Mouse (Mus musculus): ENCODE measurements around the gene Cd99l2.
"Not testable (repeated sequence)": the region's sequence is repeated elsewhere in the genome, so short reads cannot be mapped to it uniquely, and the experiment has no call there.

Cd99l2 gene

DNA sequence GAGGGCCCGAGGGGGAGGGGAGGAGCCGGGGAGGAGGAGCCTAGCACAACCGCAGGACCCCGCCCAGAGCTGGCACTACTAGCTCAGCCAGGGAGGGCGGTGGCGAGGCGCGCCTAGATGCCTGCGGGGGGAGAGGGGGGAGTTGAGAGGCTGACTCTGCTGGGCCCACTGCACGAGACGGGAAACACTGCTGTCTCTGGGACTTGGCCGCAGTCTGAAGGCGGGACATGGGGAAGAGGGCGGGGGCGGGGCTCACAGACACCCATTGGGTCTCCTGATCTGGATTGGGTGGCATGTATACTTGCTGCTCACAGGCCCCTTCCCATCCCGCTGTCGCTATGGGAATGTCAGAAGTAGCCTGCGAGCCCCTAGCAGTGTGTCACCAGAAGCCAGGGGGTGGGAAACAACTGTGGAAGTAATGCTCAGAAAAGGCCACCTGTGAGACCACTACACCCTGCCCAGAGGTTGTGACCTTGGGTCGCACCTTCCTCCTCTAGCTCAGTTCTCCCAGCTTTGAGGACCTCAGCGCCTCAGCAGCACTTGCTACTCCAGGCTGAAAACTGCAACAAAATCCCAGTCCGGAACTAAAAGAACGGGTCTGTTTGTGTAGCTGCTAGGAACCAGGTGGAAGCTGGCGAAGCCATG lies at the start of gene Cd99l2:
Gene Cd99l2, minus strand, starts transcription at position 216 of the 645 bp plus-strand sequence.
- DNase-seq, result peak; percentile 79

DNA sequence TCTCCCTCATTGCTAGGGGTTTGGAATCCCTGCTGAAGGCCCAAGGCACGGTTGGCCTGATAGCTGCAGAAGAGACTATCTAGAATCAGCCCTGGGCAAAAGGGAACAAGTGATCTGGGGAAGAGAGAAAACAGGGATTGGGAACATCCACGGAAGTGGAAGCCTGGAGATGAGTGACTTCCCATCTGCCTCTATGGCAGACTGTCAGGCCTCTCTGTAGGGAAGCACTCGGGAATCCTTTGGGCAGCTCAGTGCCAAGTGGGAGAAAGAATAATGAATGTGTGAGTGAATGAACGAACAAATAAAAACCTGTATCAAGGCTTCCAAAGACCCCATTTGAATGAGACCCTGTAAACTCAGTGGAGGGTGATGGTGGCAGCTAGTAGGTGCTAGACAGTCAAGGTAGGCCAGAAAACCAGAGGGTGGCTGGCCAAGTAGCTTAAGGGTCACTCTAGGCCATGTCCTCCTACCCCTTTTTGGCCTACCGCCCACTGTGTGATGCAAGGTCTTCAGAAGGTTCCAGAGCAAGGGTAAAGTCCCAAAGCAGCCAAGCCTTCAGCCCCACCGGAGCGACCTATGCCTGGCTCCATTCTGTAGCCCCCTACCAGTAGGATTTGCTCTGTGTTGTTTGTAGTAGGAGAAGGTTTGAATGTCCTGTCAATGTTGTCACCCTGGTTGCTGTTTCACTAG lies 48.3 kb upstream of the Cd99l2 start:
- DNase-seq, result no peak

GRCm38 (mm10) chrX:71537791-71538190 lies 45.1 kb upstream of the Cd99l2 start:
- DNase-seq, result no peak

- DNase-seq, result no peak
These were observed 41.5 kb upstream of the Cd99l2 start for GRCm38 (mm10) chrX:71534102-71534501.

- DNase-seq, result no peak
These were observed 40.0 kb upstream of the Cd99l2 start for GRCm38 (mm10) chrX:71532635-71533034.

GRCm38 (mm10) chrX:71528646-71529045 lies 36.0 kb upstream of the Cd99l2 start:
- DNase-seq, result no peak

DNA sequence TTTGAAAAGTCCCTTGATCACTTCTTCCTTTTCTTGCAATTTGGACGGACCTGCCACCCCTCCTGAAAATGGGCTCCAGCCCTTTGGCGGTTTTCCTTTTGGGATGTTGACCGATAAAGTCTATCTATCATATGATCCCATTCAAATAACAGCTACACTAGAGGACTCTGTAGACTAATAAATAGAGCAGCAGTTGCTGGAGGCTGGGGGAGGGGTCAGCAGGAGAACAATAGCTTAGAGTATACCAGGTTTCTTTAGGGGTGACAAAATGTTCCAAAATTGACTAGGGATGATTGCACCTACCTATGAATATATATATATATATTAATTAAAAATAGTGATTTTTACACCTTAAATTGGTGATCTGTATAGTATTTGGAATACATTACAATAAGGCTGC lies 35.5 kb upstream of the Cd99l2 start:
- no peak for DNase-seq

DNA sequence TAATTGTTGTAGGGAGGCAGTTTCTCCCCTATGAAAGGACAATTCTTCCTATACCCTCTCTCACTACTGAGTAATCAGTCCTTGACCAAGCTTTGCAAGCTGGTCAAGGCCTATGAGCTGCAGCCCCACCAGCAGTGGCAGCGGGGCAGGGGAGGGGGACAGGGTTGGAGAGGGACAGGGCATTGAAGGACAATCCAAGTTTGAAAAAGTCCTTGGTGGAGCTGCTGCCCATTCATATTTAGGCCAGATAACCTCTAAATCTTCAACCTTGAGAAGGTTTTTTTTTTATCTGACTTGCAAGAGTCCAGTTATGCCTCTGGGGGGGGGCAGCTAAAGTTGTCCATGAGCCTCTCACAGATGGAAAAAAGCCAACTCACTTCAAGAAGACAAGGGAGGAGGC lies 34.8 kb upstream of the Cd99l2 start:
- DNase-seq, result no peak

GRCm38 (mm10) chrX:71525593-71526299 lies 33.1 kb upstream of the Cd99l2 start:
- no peak for DNase-seq

- DNase-seq, result no peak
These were observed 31.7 kb upstream of the Cd99l2 start for GRCm38 (mm10) chrX:71524310-71524709.

DNA sequence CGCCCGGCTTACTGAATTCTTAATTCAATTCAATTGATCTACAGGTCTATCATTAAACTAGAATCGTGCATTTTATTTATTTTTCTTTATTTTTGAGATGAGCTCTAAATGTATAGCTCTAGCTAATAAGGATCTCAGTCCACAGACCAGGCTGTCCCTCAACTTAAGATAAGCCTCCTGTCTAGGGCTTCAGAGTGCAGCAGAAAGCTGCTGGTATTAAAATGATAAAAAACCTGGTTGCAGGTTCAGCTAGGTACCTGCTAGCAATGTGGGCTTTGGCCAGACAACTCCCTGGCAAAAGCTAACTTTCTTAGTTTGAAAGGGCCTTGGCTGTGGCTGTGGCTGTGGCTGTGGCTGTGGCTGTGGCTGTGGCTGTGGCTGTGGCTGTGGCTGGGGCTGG lies 30.2 kb upstream of the Cd99l2 start:
- no peak for DNase-seq

DNA sequence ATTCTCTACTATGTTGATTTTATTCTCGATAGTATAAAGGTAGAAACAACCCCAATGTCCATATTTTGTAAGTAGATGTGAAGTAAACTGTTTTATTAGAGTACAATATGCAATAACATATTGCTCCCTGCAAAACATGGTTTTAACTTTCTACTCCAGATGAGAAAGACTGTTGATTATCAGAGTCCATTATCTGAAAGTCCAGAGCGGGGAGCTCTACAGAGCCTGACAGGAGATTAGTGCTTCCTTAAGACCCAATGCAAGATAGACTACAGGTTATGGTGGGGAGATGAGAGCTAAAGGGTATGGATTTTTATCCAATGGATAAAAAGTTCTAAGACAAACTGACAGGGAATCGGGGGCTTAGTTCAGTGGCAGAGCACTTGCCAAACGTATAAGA lies 26.6 kb upstream of the Cd99l2 start:
- no peak for DNase-seq

- DNase-seq, result not testable (repeated sequence)
These were observed 13.9 kb upstream of the Cd99l2 start for GRCm38 (mm10) chrX:71506591-71506990.

DNA sequence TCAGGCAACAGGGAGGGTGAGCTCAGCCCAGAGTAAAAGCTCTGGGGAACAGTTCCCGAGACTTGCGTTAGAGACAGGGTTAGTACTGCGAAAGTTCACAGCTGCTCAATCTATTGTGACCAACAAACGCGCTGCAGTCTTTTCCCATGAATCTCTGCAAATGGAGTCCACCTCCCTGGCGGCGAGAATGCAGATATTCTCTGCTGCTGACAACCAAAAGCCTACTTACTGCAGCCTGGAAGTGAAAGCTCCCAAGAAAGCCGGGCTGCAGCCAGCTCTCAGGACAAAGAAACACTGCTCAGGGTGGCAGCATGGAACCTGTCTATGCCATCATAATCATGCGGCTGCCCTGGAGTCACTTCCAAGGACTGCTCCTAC lies 619 bp upstream of the Cd99l2 start:
- peak; percentile 34 for DNase-seq

GRCm38 (mm10) chrX:71491931-71492633 lies 567 bp downstream of the Cd99l2 start:
- no peak for DNase-seq

- DNase-seq, result no peak
These were observed 3.3 kb downstream of the Cd99l2 start for GRCm38 (mm10) chrX:71489353-71489752.

DNA sequence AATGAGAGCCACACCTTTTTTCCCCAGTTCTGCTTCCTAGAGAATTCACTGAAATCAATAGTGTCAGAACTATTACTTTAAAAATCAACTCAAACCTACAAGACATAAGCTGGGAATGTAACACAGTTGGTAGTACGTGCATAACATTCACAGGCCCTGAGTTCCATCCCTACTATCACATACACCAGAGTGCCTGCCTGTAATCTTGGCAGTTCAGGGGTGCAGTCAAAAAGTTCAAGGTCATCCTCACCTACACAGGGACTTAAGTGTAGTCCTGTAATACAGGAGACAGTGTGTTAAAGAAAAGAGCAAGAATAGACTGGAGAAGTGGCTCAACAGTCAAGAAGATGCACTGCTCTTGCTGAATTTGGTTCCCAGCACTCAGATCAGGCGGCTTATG lies 10.4 kb downstream of the Cd99l2 start:
- DNase-seq, result no peak

DNA sequence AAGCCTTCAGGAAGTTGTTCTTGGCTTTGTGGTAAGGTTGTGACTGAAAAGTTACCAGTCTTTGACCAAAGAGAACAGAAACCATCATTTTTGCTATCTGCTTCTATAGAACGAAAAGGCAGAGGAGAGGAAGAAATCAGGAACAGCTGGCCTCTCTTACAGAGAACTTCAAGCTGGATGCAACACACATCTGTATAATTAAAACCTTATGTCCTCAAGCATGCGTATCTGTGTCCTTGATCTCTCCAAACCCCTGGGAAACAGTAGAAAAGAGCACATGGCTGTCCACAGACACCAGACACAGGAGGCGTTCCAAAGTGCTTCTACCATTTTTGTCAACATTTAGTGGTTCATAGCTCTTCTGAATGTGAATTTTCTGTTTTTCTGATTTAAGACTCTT lies 16.7 kb downstream of the Cd99l2 start:
- DNase-seq, result no peak

GRCm38 (mm10) chrX:71475497-71475896 lies 17.2 kb downstream of the Cd99l2 start:
- no peak for DNase-seq

DNA sequence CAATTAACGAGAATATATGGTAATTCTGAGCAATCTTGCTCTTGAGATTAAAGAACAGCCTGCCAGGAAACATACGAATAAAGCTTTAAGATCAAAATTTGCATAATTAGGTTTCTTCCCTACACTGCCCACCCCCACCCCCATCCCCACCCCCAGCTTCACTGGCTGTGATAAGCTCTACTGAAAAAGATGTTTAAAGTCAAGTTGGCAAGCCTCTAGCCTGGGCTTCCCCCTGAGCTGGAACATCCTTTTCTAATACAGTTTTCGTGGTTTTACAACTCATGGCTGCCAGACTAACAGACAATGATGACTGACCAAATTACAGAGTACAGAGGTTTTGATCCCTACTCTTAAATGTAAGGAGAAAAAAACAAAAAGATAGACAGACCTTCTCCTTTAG lies 17.6 kb downstream of the Cd99l2 start:
- DNase-seq, result no peak

DNA sequence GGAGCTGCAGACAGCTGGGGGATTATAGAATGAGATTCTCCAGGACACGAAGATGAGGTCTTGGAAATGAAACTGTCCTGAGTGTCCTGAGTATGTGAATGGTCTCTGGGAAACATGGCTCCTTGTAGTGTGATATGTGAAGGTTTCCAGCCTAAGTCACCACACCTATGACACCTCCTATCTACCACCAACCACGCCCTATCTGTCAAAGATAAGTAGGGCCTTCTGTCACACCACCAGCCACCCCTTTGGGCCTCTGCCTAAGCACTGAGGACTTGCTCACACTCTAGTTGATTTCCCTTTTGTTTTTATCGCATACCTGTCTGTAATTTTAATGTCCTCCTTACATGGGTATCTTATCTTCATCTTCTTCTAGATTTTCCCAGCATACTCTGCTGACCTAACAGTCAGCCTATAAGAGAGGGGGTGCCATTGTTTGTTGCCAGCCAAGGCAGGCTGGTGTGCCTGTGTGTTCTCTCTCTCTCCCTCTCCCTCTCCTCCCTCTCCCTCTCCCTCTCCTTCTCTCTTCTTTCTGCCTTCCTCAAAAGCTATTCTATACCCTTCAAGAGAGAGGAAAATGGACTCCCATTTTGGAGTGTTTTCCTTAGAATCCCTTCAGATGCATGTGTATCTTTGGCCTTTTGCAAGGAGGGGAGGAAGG lies 18.2 kb downstream of the Cd99l2 start:
- DNase-seq, result no peak

- DNase-seq, result no peak
These were observed 23.9 kb downstream of the Cd99l2 start for GRCm38 (mm10) chrX:71468639-71469295.

Measured in right cerebral cortex, postnatal 4 days (tissue).